Mouse (Mus musculus): Measurements from ENCODE around the gene Tbc1d2.
A peak's percentile ranks its signal among the peaks of the same experiment; 100 is the strongest.
"Not testable (repeated sequence)": the region's sequence is repeated elsewhere in the genome, so short reads cannot be mapped to it uniquely, and the experiment has no call there.

The Tbc1d2 gene

DNA sequence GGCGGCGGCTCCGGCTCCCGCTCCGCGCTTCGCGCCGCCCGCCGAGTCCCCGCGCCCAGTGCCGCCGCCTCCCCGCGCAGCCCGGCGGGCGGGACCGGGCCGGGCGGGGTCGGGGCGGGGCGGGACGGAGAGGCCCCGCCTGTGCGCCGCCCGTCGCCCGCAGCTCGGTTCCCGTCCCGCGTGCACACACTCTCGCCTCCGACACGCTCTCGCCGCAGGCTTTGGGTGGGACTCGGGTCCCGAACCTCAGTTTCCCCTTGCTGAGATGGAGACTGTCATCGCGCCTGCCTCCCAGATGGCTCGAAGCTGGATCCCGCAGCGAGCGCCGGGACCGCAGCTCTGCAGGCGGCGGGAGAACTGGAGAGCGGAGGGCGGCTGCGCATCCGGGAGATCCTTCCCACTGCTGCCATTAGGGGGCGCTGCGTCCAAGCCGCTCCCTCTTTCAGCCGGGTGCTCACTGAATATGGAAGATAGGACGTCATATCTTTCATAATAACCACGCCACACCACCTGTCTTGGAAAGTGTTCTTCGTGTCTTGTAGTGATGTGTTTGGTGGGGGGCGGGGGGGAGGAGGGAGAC lies 48.1 kb downstream of the Tbc1d2 start, which contains the start of gene Coro2a:
Gene Coro2a, minus strand, starts transcription at position 359 of the 580 bp plus-strand sequence.
- peak; percentile 59 to 88 for DNase-seq (ENCODE audit: low spot score in 2 of 2)

DNA sequence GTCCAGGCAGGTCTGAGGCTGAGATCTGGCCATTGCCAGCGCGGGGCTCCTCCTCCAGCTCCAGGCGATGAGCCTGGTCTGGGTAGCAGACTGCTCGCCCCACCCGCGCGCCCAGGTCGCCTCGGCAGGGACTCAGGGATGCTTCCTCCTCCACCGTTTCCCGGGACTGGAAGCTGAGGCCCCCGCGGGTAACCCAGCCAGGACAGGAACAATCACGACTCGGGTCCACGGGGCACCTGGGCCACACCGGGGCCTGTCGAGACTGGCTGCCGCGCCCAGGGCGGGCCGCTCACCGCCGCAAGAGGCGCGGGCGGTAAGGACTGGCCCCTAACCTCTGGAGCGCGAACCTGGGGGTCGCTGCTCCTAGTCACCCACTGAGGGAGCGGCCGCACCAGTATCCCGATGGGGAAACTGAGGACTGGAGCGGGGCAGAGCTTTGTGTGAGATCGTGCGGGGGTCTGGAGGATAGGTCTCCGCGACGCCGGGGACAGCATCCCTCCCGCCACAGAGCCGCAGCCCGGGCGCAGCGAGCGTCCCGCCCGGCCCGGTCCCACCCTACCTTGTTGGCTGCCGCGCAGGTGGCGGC lies 48.7 kb downstream of the Tbc1d2 start:
- peak in 1 of 2 experiments; percentile 43 for DNase-seq (ENCODE audit: low spot score in 2 of 2)

DNA sequence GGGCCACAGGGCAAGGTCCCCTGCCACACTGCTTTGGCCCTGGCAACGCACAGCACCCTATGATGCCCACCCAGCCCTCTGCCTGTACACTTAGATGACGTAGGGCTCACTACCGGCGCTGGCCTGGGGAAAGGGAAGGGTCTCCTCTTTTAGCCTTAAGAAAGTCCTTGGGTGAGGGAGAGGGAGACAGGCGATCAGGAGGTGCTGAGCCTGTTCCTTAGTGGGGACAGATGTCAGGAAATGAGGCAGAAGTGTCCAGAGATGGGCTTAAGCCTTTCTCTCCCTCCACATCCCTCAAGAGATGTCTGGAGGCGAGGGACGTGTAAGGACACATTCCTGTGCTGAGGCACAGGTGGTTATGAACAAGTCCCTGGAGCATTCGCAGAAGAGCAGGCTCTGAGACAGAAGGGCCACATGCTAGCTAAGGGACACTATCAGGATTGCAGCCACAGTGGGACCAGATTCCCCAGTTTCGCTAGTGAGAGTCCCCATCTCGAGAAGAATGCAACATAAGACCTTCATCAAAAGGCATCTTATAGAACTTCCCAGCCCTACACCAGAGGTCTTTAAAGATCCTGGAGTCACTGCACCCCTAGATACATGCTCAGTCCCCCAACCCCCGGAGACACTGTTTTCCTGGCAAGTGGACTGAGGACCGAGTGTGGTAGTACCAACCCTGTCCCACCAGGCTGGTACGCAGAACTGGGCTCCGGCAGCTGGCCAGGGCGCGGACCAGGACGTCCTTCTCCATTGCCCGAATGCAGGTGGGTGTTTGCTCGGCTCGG lies 49.3 kb downstream of the Tbc1d2 start:
- no peak for DNase-seq (ENCODE audit: low spot score in 2 of 2)

DNA sequence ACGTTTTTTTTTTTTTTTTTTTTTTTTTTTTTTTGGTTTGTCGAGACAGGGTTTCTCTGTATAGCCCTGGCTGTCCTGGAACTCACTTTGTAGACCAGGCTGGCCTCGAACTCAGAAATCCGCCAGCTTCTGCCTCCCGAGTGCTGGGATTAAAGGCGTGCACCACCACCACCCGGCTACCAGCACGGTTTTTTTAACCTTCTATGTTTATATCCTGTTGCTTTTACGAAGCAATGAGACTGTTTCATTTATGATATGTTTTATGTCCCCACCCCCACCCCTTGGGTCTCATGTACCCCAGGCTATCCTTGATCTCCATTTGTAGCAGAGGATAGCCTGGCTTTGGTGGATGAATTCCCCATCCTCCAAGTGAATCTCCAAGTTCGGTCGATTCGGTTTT lies 50.4 kb downstream of the Tbc1d2 start:
- DNase-seq (ENCODE audit: low spot score in 2 of 2): not testable (repeated sequence)

DNA sequence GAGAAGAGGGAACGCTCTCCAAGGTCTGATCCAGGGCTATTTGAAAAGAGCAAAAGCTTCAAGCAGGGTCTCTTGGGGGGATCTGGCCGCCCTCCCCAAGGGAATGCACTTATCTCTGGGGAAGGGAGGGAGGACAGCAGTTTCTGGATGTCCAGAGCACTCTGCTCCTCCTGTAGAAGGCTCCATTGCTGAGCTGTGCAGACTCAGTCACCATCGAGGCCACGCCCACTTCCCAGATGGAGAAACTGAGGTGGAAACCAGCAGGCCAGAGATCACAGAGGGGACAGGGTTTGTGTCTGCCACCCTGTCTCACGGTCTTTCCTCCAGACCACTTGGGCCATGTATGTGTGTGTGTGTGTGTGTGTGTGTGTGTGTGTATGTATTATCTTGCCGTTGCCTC lies 51.0 kb downstream of the Tbc1d2 start:
- no peak for DNase-seq (ENCODE audit: low spot score in 2 of 2)

DNA sequence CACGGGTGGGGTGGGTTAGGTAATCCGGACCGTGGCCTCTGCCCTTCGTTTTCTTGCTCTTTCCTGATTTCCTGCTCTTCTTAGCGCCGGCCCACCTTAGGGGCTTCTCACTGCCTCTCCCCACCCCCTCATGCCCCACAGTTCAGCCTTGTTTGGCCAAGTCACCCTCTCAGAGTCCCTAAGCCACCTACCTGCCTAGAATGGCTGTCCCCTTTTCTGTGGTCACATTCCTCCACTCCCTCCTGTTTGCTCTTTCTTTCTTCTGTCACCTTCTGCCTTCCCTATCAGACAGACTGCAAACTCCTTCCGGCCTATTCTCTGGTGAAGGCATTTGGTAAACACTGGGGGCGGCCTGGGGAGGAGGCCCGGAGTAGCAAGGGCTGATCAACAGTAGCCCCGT lies 51.9 kb downstream of the Tbc1d2 start:
- no peak for DNase-seq (ENCODE audit: low spot score in 2 of 2)

DNA sequence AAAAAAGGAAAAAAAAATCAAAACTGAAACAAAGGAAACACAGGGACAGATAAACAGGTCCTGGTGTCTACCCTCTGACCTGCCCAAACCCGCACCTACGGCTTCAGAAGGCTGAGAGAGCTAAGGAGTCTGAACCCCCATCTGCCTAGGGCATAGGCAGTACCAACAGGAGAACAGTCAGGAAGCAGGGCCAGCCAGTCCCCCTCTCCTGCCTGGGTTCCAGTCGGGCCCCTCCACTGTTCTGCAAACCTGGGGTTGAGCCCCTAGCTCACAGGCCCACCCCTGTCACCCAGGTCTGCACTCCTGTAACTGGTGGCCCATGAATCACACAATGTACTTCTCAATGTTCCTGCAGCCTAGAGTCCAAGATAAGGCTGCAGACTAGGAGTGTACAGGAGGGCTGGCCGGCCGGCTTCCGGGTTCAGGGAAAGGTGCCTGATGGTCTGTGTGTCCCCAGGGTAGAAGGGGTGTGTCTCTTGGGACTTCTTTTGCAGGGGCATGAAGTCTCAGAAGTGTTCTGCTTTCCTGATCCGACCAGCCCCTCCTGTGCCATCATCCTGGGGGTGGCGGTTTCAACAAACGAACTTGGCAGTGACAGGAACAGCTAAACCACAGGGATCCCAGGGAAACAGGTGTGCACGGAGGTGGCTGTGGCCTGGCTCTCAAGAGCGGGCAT lies 52.6 kb downstream of the Tbc1d2 start:
- no peak for DNase-seq (ENCODE audit: low spot score in 2 of 2)

DNA sequence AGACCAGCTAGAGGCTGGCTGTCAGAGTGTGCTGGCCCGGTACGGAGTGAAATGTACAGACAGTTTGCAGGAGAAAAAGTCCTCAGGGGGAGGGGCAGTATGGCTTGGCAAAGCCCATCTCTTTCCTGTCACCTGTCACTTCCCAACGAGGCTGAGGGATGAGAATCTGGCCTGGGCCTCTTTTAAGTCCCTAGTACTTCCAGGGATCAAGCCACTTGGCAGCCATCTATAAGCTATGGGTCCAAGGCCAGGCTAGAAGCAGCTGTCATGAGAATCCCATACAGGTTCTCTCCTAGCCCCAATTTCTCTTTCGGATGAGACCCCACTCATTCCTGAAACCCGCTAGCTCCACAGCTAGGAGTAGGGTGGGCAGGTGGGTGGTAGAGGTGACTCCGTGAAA lies 53.6 kb downstream of the Tbc1d2 start:
- DNase-seq (ENCODE audit: low spot score in 2 of 2): no peak

DNA sequence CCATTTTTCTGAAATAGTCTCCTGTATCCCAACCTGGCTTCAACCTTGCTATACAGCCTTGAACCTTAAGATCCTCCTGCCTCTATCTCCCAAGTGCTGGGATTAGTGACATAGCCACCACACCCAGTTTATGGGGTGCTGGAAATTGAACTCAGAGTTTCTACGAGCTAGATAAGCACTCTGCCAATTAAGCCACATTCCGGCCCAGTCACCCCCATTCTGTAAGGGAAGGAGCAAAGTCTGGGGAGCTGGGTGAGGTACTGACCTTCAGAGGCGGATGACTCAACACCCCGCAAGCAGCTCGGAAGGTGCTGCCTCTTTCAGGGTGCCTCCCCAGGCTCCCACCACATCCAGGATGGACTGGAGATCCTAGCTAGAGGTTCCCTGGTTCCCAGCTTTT lies 55.9 kb downstream of the Tbc1d2 start:
- no peak for DNase-seq (ENCODE audit: low spot score in 2 of 2)

DNA sequence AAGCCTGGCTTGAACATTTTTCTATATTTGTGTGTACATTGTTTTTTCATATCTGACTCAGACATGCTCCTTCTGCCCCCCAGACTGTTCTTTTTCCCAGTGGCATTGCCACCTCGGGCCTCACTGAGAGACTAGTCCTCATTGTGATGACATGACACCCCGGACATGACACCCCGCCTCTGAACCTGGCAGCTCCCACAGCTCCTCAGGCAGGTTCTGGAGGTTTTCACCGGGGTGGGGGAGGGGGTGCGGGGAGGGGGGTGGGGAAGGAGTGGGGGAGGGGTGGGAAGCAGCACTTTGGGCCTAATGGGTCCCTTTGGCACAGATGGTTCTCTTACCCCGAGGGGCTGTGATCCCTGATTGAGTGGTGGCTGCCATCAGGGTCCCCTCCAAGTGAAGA lies 56.5 kb downstream of the Tbc1d2 start:
- DNase-seq (ENCODE audit: low spot score in 2 of 2): no peak

DNA sequence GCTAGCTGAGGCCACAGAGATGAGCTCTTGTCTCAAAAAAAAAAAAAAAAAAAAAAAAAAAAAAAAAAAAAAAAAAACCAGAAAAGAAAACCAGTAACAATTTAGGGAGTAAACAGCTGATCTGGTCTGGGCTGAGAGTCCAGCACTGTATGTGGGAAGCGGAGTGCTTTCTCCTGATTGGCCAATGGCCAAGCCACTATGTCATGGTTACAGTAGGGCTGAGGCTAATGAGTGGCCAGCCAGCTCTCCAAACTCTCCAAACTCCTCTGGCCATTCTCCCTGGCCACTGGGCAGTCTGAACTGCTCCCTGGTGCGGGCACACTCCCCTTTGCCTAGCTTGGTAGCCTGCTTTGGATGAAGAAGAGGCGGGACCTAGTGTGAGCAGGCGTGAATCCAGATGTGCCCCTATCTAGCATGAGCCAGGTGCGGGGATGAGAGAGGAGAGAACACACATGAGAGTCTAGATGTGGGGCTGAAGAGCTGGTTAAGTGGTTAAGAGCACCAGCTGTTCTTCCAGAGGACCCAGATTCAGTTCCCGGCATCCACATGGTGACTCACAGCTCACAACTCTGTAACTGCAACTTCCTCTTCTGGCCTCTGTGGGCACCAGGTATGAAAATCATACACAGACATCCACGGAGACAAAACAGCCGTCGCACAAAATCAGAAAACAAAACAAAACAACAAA lies 58.0 kb downstream of the Tbc1d2 start:
- no peak for DNase-seq (ENCODE audit: low spot score in 2 of 2)

DNA sequence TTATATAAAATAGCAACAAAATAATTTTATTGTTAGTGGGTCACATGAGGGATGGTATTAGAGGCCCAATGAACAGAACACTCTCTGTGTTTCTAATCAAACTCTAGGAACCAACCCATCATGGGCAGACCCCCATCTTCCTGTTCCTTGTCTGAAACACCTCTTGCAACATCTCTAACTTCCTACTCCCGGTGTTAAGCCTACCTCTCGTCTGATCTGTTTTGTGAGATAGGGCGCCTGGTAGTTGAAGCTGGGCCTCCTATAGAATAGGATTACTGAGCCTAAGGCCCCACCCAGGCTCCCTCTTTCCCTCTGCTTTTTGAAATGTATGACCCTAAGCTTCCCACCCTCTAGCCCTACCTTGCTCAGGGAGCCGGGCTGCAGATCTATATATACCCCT lies 59.2 kb downstream of the Tbc1d2 start:
- no peak for DNase-seq (ENCODE audit: low spot score in 2 of 2)

DNA sequence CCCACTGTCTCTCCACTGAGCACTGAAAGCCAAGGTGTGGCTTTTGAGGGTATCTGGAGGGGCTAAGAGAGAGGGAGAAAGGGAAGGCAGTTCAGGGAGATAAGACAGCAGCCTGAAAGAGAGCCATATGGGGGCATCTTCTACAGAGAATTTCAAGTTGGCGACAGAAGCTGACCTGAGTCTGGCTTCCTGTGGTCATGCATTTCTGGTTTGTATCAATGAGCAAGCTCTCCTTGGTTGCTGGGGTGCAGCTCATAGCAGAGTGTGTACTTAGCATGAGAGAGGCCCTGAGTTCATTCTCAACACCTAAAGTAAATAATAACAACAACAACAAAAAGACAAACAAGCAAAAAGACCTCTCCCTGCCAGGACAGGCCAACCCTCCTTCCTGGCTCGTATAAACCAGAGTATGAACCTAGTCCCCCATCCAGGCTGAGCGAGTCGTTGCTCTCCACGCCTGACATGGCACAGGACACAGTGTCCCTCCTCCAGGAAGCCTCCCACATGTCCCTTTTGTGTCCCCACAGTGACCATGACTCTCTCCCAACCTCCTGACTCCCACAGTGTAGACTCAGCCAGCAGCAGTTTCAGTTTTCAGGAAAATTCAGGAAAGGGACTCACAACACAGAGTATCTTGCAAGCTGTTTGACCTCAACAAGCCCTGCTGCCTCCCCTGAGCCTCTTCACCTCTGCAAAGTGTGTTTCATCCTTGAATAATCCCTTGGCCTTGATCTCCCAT lies 59.9 kb downstream of the Tbc1d2 start:
- DNase-seq (ENCODE audit: low spot score in 2 of 2): no peak

DNA sequence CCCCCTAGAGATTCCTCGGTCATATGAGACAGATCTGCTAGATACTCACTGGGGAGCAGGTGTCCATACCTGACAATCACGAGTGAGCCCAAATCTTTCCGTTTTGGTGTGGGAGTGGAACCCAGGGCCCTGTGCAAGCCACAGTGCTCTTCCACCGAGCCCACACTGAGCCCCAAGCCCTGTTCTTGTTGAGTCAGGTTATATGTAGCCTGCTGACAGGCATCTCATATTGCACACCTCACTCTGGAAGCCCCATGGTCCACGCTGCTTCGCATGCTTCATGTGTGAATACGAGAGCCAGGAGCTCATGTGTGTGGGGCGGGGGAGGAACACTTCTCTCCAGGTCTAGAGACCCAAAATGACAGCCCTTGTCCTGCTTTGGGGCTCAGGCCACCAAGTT lies 60.9 kb downstream of the Tbc1d2 start:
- DNase-seq (ENCODE audit: low spot score in 2 of 2): no peak

DNA sequence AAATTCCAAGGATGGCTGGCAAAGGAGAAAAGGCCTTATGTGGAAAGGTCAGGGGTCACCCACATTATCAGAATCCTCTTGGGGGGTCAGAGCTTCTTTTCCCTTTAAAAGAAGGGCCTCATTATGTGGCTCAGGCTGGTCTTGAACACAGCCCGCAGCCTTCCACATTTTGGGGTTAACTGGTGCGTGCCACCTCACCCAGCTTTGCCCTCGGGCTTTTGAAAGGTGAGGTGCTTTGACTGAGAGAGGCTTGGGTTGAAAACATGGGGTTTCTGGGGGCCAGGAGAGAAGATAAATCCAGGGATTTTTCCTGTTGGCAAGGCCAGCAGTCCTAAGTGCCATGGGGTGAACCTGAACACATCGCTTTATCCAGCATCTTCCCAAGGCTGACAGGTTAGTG lies 63.5 kb downstream of the Tbc1d2 start:
- no peak for DNase-seq (ENCODE audit: low spot score in 2 of 2)

DNA sequence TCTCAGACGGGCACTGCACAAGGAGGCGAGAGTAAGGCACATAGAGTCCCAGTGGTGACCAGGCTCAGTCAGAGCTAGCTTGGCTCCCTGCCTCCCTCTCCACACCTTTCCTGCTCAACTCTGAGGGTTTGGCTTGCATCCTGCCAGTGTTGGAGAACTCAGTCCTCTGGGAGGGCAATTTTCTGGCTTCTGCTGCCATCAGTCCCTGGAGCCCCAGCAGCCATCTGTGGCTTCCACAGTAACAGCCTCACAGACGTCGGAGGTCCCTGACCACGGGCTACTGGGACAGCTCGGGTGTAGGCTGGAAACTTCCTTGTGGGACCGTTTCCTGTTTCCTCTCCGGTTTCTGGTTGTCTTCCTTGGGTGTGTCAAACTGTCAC lies 64.2 kb downstream of the Tbc1d2 start:
- DNase-seq (ENCODE audit: low spot score in 2 of 2): no peak

DNA sequence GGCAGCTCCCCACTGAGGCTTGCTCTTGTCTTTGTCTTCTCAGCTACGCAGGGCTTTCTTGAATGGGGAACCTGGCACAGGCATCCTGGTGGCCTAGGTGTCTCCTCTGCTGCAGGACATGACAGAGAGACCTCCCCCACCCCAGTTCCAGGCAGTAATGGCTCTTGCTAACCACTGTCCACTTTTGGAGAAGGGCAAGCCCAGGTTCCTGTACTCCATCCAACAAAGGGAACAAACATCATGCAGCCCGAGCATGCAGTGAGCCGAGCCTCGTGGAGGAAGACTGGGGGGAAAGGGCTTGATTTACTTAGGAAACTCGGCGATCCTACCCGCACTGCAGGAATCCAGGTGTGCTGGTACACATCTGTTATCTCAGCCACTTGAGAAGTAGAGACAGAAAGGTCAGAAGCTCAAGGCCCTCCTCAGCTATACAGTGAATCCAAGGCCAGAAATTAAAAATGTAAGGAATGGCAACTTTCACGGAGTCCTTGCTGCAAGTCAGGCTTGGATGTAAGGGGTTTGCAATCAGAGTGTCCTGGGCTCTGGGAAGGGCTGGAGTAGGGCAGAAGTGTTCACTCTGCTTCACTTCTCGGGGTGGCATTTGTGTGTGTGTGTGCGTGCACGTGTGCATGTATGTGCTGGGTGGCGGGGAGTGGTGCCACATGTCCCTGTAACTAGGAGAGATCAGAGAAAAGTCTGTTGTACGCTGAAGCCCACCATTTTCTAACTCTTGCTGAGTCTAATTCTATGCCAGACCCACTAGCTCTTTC lies 64.8 kb downstream of the Tbc1d2 start:
- DNase-seq (ENCODE audit: low spot score in 2 of 2): no peak

DNA sequence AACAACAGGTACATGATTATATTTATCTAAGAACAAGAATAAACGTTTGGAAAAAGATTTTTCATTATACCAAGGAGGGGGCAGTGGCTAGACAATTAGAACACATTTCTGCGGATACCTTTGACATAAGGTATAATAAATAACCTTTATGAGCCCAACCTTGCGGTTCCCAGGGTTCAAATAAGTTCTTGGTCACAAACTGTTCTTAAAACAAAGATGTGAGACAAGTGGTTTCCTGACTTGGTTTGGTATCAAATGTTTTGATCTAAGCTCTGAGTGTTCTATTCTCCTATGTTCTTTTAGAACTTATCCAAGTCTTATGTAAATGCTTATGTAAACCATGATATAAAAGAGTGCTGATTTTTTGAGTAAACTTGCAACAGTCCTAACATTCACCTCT lies 65.5 kb downstream of the Tbc1d2 start:
- not testable (repeated sequence) for DNase-seq (ENCODE audit: low spot score in 2 of 2)

DNA sequence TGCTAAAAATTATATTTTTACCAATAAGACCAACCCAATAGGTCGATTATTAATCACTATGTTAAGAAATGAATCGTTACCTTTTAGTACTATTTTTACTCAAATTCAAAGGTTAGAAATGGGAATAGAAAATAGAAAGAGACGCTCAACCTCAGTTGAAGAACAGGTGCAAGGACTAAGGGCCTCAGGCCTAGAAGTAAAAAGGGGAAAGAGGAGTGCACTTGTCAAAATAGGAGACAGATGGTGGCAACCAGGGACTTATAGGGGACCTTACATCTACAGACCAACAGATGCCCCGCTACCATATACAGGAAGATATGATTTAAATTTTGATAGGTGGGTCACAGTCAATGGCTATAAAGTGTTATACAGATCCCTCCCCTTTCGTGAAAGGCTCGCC lies 65.9 kb downstream of the Tbc1d2 start:
- DNase-seq (ENCODE audit: low spot score in 2 of 2): not testable (repeated sequence)

DNA sequence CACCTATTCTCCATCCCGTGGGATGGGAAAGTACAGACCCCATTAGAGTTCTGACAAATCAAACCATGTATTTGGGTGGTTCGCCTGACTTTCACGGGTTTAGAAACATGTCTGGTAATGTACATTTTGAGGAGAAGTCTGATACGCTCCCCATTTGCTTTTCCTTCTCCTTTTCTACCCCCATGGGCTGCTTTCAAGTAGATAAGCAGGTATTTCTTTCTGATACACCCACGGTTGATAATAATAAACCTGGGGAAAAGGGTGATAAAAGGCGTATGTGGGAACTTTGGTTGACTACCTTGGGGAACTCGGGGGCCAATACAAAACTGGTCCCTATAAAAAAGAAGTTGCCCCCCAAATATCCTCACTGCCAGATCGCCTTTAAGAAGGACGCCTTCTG lies 68.0 kb downstream of the Tbc1d2 start:
- DNase-seq (ENCODE audit: low spot score in 2 of 2): not testable (repeated sequence)

DNA sequence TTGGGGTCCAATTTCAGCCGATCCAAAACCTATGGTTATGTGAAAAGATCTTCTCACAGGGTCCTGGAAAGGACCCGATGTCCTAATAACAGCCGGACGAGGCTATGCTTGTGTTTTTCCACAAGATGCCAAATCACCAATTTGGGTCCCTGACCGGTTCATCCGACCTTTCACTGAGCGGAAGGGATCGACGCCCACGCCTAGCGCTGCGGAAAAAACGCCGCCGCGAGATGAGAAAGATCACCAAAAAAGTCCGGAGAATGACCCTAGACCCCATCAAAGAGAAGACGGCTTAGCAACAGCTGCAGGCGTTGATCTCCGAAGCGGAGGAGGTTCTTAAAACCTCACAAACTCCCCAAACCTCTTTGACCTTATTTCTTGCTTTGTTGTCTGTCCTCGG lies 68.4 kb downstream of the Tbc1d2 start:
- not testable (repeated sequence) for DNase-seq (ENCODE audit: low spot score in 2 of 2)
